Mouse (Mus musculus): Measurements from ENCODE around the gene Dmap1. TPM values are rescaled to one million over a fixed set of nuclear protein-coding genes. Genes with fewer than 3 reads are reported as not detected.

Dmap1 gene
- polyA plus RNA-seq, 1 experiment from 2014 or later = 59.0 TPM

GRCm38 (mm10) chr4:117682463-117682862 is 390 bp upstream of the Dmap1 start:
- Histone ChIP-seq H3K4me3 (ENCODE audit: low read depth, low read length) (peak overlapping the region; percentile 81), H3K9ac (ENCODE audit: low read depth, low read length) (peak overlapping the region; percentile 79), H3K27me3 (replicated peaks; ENCODE audit: control insufficient read depth, insufficient read depth, low read length) (no peaks in the 10 kb centered on the region), H3K27ac (ENCODE audit: low read depth, low read length) (0 out of 2 replicates have a peak overlapping the region, but pooled peaks have one; percentile 8), H3K4me2 (peak overlapping the region; percentile 91), H3K9me3 (ENCODE audit: control insufficient read depth, low read length) (no peaks in the 10 kb centered on the region), H3K36me3 (ENCODE audit: control insufficient read depth, insufficient read depth, low read length) (peaks cover 7% of the 10 kb centered on the region), H3K4me1 (replicated peaks; ENCODE audit: control insufficient read depth, insufficient read depth, low read length) (peaks cover 6% of the 10 kb centered on the region)
- DNase-seq (ENCODE audit: low spot score) (no peak), ATAC-seq (replicated peaks; ENCODE audit: low FRiP score) (no peak)

GRCm38 (mm10) chr4:117680963-117681362 is 1.1 kb downstream of the Dmap1 start:
- peak overlapping the region; percentile 81 for H3K4me3 ChIP-seq (ENCODE audit: low read depth, low read length)
- H3K27me3 ChIP-seq (replicated peaks; ENCODE audit: control insufficient read depth, insufficient read depth, low read length) = no peaks in the 10 kb centered on the region
- H3K9ac ChIP-seq (ENCODE audit: low read depth, low read length) = no peak overlapping the region; the same call in 1 of the 2 replicates
- 81% methylated on average over 6 of the region's 6 CpGs for WGBS
- no peaks in the 10 kb centered on the region for H3K9me3 ChIP-seq (ENCODE audit: control insufficient read depth, low read length)
- no peak overlapping the region for H3K27ac ChIP-seq (ENCODE audit: low read depth, low read length)
- H3K4me1 ChIP-seq (replicated peaks; ENCODE audit: control insufficient read depth, insufficient read depth, low read length) = peaks cover 6% of the 10 kb centered on the region
- peaks cover 15% of the 10 kb centered on the region for H3K36me3 ChIP-seq (ENCODE audit: control insufficient read depth, insufficient read depth, low read length)
- peak overlapping the region; percentile 91 for H3K4me2 ChIP-seq
- DNase-seq (ENCODE audit: low spot score) = no peak
- no peak for ATAC-seq (replicated peaks; ENCODE audit: low FRiP score)

GRCm38 (mm10) chr4:117676903-117677302 is 5.2 kb downstream of the Dmap1 start:
- 27% methylated on average over 3 of the region's 3 CpGs for WGBS
- Histone ChIP-seq H3K9me3 (ENCODE audit: control insufficient read depth, low read length) (no peaks in the 10 kb centered on the region), H3K27ac (ENCODE audit: low read depth, low read length) (no peak overlapping the region), H3K36me3 (ENCODE audit: control insufficient read depth, insufficient read depth, low read length) (peaks cover 44% of the 10 kb centered on the region), H3K4me1 (replicated peaks; ENCODE audit: control insufficient read depth, insufficient read depth, low read length) (peaks cover 6% of the 10 kb centered on the region), H3K4me2 (no peak overlapping the region), H3K9ac (ENCODE audit: low read depth, low read length) (no peak overlapping the region), H3K27me3 (replicated peaks; ENCODE audit: control insufficient read depth, insufficient read depth, low read length) (no peaks in the 10 kb centered on the region), H3K4me3 (ENCODE audit: low read depth, low read length) (no peak overlapping the region)
- ATAC-seq (replicated peaks; ENCODE audit: low FRiP score) = peak; percentile 48
- DNase-seq (ENCODE audit: low spot score) = peak; percentile 70

GRCm38 (mm10) chr4:117673901-117674300 is 8.2 kb downstream of the Dmap1 start:
- Histone ChIP-seq H3K36me3 (ENCODE audit: control insufficient read depth, insufficient read depth, low read length) (peaks cover 44% of the 10 kb centered on the region), H3K9ac (ENCODE audit: low read depth, low read length) (no peak overlapping the region), H3K27ac (ENCODE audit: low read depth, low read length) (no peak overlapping the region), H3K9me3 (ENCODE audit: control insufficient read depth, low read length) (no peaks in the 10 kb centered on the region), H3K4me3 (ENCODE audit: low read depth, low read length) (no peak overlapping the region), H3K4me1 (replicated peaks; ENCODE audit: control insufficient read depth, insufficient read depth, low read length) (no peaks in the 10 kb centered on the region), H3K27me3 (replicated peaks; ENCODE audit: control insufficient read depth, insufficient read depth, low read length) (no peaks in the 10 kb centered on the region), H3K4me2 (no peak overlapping the region)
- 88% methylated on average over 3 of the region's 3 CpGs for WGBS
- ATAC-seq (replicated peaks; ENCODE audit: low FRiP score) = no peak
- no peak for DNase-seq (ENCODE audit: low spot score)

- ATAC-seq (replicated peaks; ENCODE audit: low FRiP score) (no peak), DNase-seq (ENCODE audit: low spot score) (no peak)
- no peak overlapping the region for H3K9ac ChIP-seq (ENCODE audit: low read depth, low read length)
- H3K27ac ChIP-seq (ENCODE audit: low read depth, low read length) = no peak overlapping the region
- peaks cover 33% of the 10 kb centered on the region for H3K36me3 ChIP-seq (ENCODE audit: control insufficient read depth, insufficient read depth, low read length)
- no peak overlapping the region for H3K4me3 ChIP-seq (ENCODE audit: low read depth, low read length)
- no peaks in the 10 kb centered on the region for H3K9me3 ChIP-seq (ENCODE audit: control insufficient read depth, low read length)
- H3K4me1 ChIP-seq (replicated peaks; ENCODE audit: control insufficient read depth, insufficient read depth, low read length) = no peaks in the 10 kb centered on the region
- no peaks in the 10 kb centered on the region for H3K27me3 ChIP-seq (replicated peaks; ENCODE audit: control insufficient read depth, insufficient read depth, low read length)
- no peak overlapping the region for H3K4me2 ChIP-seq
- WGBS = 75% methylated on average over 9 of the region's 9 CpGs
Observed at GRCm38 (mm10) chr4:117672042-117672441, 10.0 kb downstream of the Dmap1 start.

- H3K4me3 ChIP-seq (ENCODE audit: low read depth, low read length) = no peak overlapping the region
- no peak for ATAC-seq (replicated peaks; ENCODE audit: low FRiP score)
- no peaks in the 10 kb centered on the region for H3K27me3 ChIP-seq (replicated peaks; ENCODE audit: control insufficient read depth, insufficient read depth, low read length)
- 82% methylated on average over 7 of the region's 7 CpGs for WGBS
- DNase-seq (ENCODE audit: low spot score) = no peak
- no peaks in the 10 kb centered on the region for H3K4me1 ChIP-seq (replicated peaks; ENCODE audit: control insufficient read depth, insufficient read depth, low read length)
- no peak overlapping the region for H3K9ac ChIP-seq (ENCODE audit: low read depth, low read length)
- no peak overlapping the region for H3K4me2 ChIP-seq
- peaks cover 17% of the 10 kb centered on the region for H3K36me3 ChIP-seq (ENCODE audit: control insufficient read depth, insufficient read depth, low read length)
- no peaks in the 10 kb centered on the region for H3K9me3 ChIP-seq (ENCODE audit: control insufficient read depth, low read length)
- H3K27ac ChIP-seq (ENCODE audit: low read depth, low read length) = no peak overlapping the region
Observed at GRCm38 (mm10) chr4:117669874-117670273, 12.2 kb downstream of the Dmap1 start.

- ATAC-seq (replicated peaks; ENCODE audit: low FRiP score) (no peak), DNase-seq (ENCODE audit: low spot score) (no peak)
- no peak overlapping the region for H3K4me2 ChIP-seq
- H3K9ac ChIP-seq (ENCODE audit: low read depth, low read length) = no peak overlapping the region
- H3K9me3 ChIP-seq (ENCODE audit: control insufficient read depth, low read length) = no peaks in the 10 kb centered on the region
- H3K4me3 ChIP-seq (ENCODE audit: low read depth, low read length) = no peak overlapping the region
- WGBS = 81% methylated on average over 8 of the region's 8 CpGs
- no peaks in the 10 kb centered on the region for H3K4me1 ChIP-seq (replicated peaks; ENCODE audit: control insufficient read depth, insufficient read depth, low read length)
- no peak overlapping the region for H3K27ac ChIP-seq (ENCODE audit: low read depth, low read length)
- no peaks in the 10 kb centered on the region for H3K36me3 ChIP-seq (ENCODE audit: control insufficient read depth, insufficient read depth, low read length)
- no peaks in the 10 kb centered on the region for H3K27me3 ChIP-seq (replicated peaks; ENCODE audit: control insufficient read depth, insufficient read depth, low read length)
Observed at GRCm38 (mm10) chr4:117666054-117666453, 16.0 kb downstream of the Dmap1 start.

GRCm38 (mm10) chr4:117665531-117665930 is 16.5 kb downstream of the Dmap1 start:
- DNase-seq (ENCODE audit: low spot score) = no peak
- 88% methylated on average over 7 of the region's 7 CpGs for WGBS
- no peaks in the 10 kb centered on the region for H3K9me3 ChIP-seq (ENCODE audit: control insufficient read depth, low read length)

GRCm38 (mm10) chr4:117664411-117665137 is 17.5 kb downstream of the Dmap1 start:
- no peak overlapping the region for H3K27ac ChIP-seq (ENCODE audit: low read depth, low read length)
- 81% methylated on average over 10 of the region's 10 CpGs for WGBS
- no peak overlapping the region for H3K9ac ChIP-seq (ENCODE audit: low read depth, low read length)
- H3K9me3 ChIP-seq (ENCODE audit: control insufficient read depth, low read length) = no peaks in the 10 kb centered on the region
- H3K4me1 ChIP-seq (replicated peaks; ENCODE audit: control insufficient read depth, insufficient read depth, low read length) = no peaks in the 10 kb centered on the region
- H3K27me3 ChIP-seq (replicated peaks; ENCODE audit: control insufficient read depth, insufficient read depth, low read length) = no peaks in the 10 kb centered on the region
- no peak overlapping the region for H3K4me2 ChIP-seq
- no peak for ATAC-seq (replicated peaks; ENCODE audit: low FRiP score)
- H3K4me3 ChIP-seq (ENCODE audit: low read depth, low read length) = no peak overlapping the region
- DNase-seq (ENCODE audit: low spot score) = no peak
- no peaks in the 10 kb centered on the region for H3K36me3 ChIP-seq (ENCODE audit: control insufficient read depth, insufficient read depth, low read length)

More at GRCm38 (mm10) chr4:117665531-117665930, 16.5 kb downstream of the Dmap1 start:
- Histone ChIP-seq H3K4me2 (no peak overlapping the region), H3K27me3 (replicated peaks; ENCODE audit: control insufficient read depth, insufficient read depth, low read length) (no peaks in the 10 kb centered on the region), H3K36me3 (ENCODE audit: control insufficient read depth, insufficient read depth, low read length) (no peaks in the 10 kb centered on the region), H3K9ac (ENCODE audit: low read depth, low read length) (no peak overlapping the region), H3K27ac (ENCODE audit: low read depth, low read length) (no peak overlapping the region), H3K4me3 (ENCODE audit: low read depth, low read length) (no peak overlapping the region), H3K4me1 (replicated peaks; ENCODE audit: control insufficient read depth, insufficient read depth, low read length) (no peaks in the 10 kb centered on the region)
- no peak for ATAC-seq (replicated peaks; ENCODE audit: low FRiP score)

Measured in liver, embryonic 11.5 days (tissue).